Mouse (Mus musculus) testis, adult 2 months (tissue): ENCODE measurements around the gene Tgfbr2. TPM values are rescaled to one million over a fixed set of nuclear protein-coding genes. Genes with fewer than 3 reads are reported as not detected.

ENCODE experiments used
- H3K27ac ChIP-seq: fragments of 200-500 bp; 2 replicates; pipeline ENCODE4 v1.5.1; 2012; ENCODE audit warnings: low read depth, low read length; ENCODE audit not compliant: control insufficient read depth, insufficient read depth
- H3K27me3 ChIP-seq: fragments of 200-500 bp; 2 replicates; pipeline ENCODE4 v1.6.1; 2012; ENCODE audit warnings: mild to moderate bottlenecking, low read length, moderate library complexity; ENCODE audit not compliant: control insufficient read depth, insufficient read depth
- H3K36me3 ChIP-seq: fragments of 200-500 bp; 2 replicates; pipeline ENCODE4 v1.6.1; 2012; ENCODE audit warnings: mild to moderate bottlenecking, low read length; ENCODE audit not compliant: control insufficient read depth, insufficient read depth
- H3K4me1 ChIP-seq: fragments of 200-500 bp; 2 replicates; pipeline ENCODE4 v1.6.1; 2012; ENCODE audit warnings: low read length; ENCODE audit not compliant: control insufficient read depth, insufficient read depth
- H3K4me3 ChIP-seq: fragments of 200-500 bp; 2 replicates; pipeline ENCODE4 v1.5.1; 2012; ENCODE audit warnings: low read depth, mild to moderate bottlenecking, low read length, moderate library complexity, mixed read lengths; ENCODE audit not compliant: control insufficient read depth
- CTCF ChIP-seq: fragments of 200-500 bp; IDR thresholded peaks from 2 replicates; pipeline ENCODE4 v1.5.1; 2012; ENCODE audit warnings: low read depth, mild to moderate bottlenecking, inconsistent platforms, low read length, moderate library complexity; ENCODE audit not compliant: control insufficient read depth, insufficient read depth, insufficient replicate concordance
- POLR2A ChIP-seq: fragments of 200-500 bp; IDR thresholded peaks from 2 replicates; pipeline ENCODE4 v1.6.1; 2012; ENCODE audit warnings: low read depth, mild to moderate bottlenecking, inconsistent platforms, low read length, moderate library complexity; ENCODE audit not compliant: control insufficient read depth
- polyA plus RNA-seq: library from polyadenylated mRNA; depleted of rRNA; stranded (reverse); fragments of >200 nt; gene quantifications from 2 replicates; pipeline ENCODE4 v1.2.3, GENCODE M21; 2012

The Tgfbr2 gene
- polyA plus RNA-seq, 1 experiment, result 1.5 TPM

GRCm38 (mm10) chr9:116169067-116169466 lies 6.1 kb downstream of the Tgfbr2 start:
- no peak overlapping the region for H3K4me3 ChIP-seq
- TF ChIP-seq POLR2A (no peak), CTCF (no peak)
- no peak overlapping the region for H3K27ac ChIP-seq
- H3K27me3 ChIP-seq, result no peaks in the 10 kb centered on the region
- no peaks in the 10 kb centered on the region for H3K36me3 ChIP-seq
- no peaks in the 10 kb centered on the region for H3K4me1 ChIP-seq

- Histone ChIP-seq H3K27me3 (no peaks in the 10 kb centered on the region), H3K4me1 (no peaks in the 10 kb centered on the region), H3K27ac (no peak overlapping the region), H3K4me3 (no peak overlapping the region), H3K36me3 (no peaks in the 10 kb centered on the region)
- TF ChIP-seq POLR2A (no peak), CTCF (no peak)
Measured at GRCm38 (mm10) chr9:116167304-116167880, 7.8 kb downstream of the Tgfbr2 start.

- Histone ChIP-seq H3K4me1 (no peaks in the 10 kb centered on the region), H3K36me3 (no peaks in the 10 kb centered on the region), H3K4me3 (no peak overlapping the region), H3K27me3 (no peaks in the 10 kb centered on the region), H3K27ac (no peak overlapping the region)
- no peak for TF ChIP-seq POLR2A
- no peak for TF ChIP-seq CTCF
Measured at GRCm38 (mm10) chr9:116166363-116166762, 8.8 kb downstream of the Tgfbr2 start.

GRCm38 (mm10) chr9:116163883-116164282 lies 11.3 kb downstream of the Tgfbr2 start:
- H3K4me3 ChIP-seq, result no peak overlapping the region
- no peak for TF ChIP-seq CTCF
- no peak for TF ChIP-seq POLR2A
- H3K27ac ChIP-seq, result no peak overlapping the region
- no peaks in the 10 kb centered on the region for H3K4me1 ChIP-seq
- no peaks in the 10 kb centered on the region for H3K36me3 ChIP-seq
- no peaks in the 10 kb centered on the region for H3K27me3 ChIP-seq

- TF ChIP-seq CTCF (no peak), POLR2A (no peak)
- H3K4me3 ChIP-seq, result no peak overlapping the region
Measured at GRCm38 (mm10) chr9:116162866-116163374, 12.2 kb downstream of the Tgfbr2 start.

GRCm38 (mm10) chr9:116160860-116161259 lies 14.3 kb downstream of the Tgfbr2 start:
- no peak overlapping the region for H3K4me3 ChIP-seq
- no peak overlapping the region for H3K27ac ChIP-seq
- TF ChIP-seq POLR2A (no peak), CTCF (no peak)
- H3K36me3 ChIP-seq, result no peaks in the 10 kb centered on the region
- H3K4me1 ChIP-seq, result no peaks in the 10 kb centered on the region
- no peaks in the 10 kb centered on the region for H3K27me3 ChIP-seq

More at GRCm38 (mm10) chr9:116162866-116163374, 12.2 kb downstream of the Tgfbr2 start:
- no peaks in the 10 kb centered on the region for H3K27me3 ChIP-seq
- no peaks in the 10 kb centered on the region for H3K36me3 ChIP-seq
- H3K4me1 ChIP-seq, result no peaks in the 10 kb centered on the region
- H3K27ac ChIP-seq, result no peak overlapping the region

- no peaks in the 10 kb centered on the region for H3K4me1 ChIP-seq
- no peaks in the 10 kb centered on the region for H3K27me3 ChIP-seq
- H3K4me3 ChIP-seq, result no peak overlapping the region
- TF ChIP-seq CTCF, result no peak
- TF ChIP-seq POLR2A, result no peak
- no peak overlapping the region for H3K27ac ChIP-seq
- H3K36me3 ChIP-seq, result no peaks in the 10 kb centered on the region
Measured at GRCm38 (mm10) chr9:116160067-116160466, 15.1 kb downstream of the Tgfbr2 start.
